Mouse (Mus musculus) liver, embryonic 14.5 days (tissue): Measurements from ENCODE around the gene Cdh12.
"Not testable (repeated sequence)": the region's sequence is repeated elsewhere in the genome, so short reads cannot be mapped to it uniquely, and the experiment has no call there.

ENCODE experiments used
- CTCF ChIP-seq: IDR thresholded peaks from 2 replicates; pipeline ENCODE4 v1.5.1; 2016; ENCODE audit warnings: antibody characterized with exemption, low read depth, control low read depth
- EP300 ChIP-seq: IDR thresholded peaks from 2 replicates; pipeline ENCODE4 v1.6.1; 2016; ENCODE audit warnings: antibody characterized with exemption, low read depth

DNA sequence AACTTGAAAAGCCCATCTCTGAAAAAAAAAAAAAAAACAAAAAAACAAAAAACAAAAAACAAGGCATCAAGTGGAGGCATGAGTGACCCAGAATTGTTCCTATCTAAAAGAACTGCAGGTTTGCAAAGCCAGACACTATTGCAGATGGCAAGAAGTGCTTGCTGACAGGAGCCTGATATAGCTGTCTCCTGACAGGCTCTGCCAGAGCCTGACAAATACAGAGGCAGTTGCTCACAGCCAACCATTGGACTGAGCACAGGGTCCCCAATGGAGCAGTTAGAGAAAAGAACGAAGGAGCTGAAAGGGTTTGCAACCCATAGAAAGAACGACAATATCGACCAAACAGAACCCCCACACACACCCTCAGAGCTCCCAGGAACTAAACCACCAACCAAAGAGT lies 156.7 kb downstream of the Cdh12 start:
- not testable (repeated sequence) for TF ChIP-seq EP300, CTCF
